Mouse (Mus musculus) neural tube, embryonic 14.5 days (tissue): Measurements from ENCODE around the gene Lcp2. TPM values are rescaled to one million over a fixed set of nuclear protein-coding genes. Genes with fewer than 3 reads are reported as not detected.

Experiments used
- ATAC-seq: fragments of 200-750 bp; cut with Nextera tagmentation; 2 replicates; pipeline ENCODE4 v1.8.0; 2017; ENCODE audit warnings: low read depth, mild to moderate bottlenecking, moderate TSS enrichment, moderate library complexity
- H3K27ac ChIP-seq: fragments of 300-500 bp; sonication (generic); 2 replicates; pipeline ENCODE4 v1.5.1; 2014; ENCODE audit warnings: low read depth, mild to moderate bottlenecking, control low read depth, low read length, moderate library complexity, mixed read lengths
- H3K27me3 ChIP-seq: fragments of 300-500 bp; sonication (generic); 2 replicates; pipeline ENCODE4 v1.6.1; 2014; ENCODE audit warnings: low read length; ENCODE audit not compliant: control insufficient read depth, insufficient read depth
- H3K36me3 ChIP-seq: fragments of 300-500 bp; sonication (generic); 2 replicates; pipeline ENCODE4 v1.6.1; 2014; ENCODE audit warnings: low read length, mixed read lengths; ENCODE audit not compliant: control insufficient read depth, insufficient read depth
- H3K4me1 ChIP-seq: fragments of 300-500 bp; sonication (generic); 2 replicates; pipeline ENCODE4 v1.6.1; 2014; ENCODE audit warnings: low read length; ENCODE audit not compliant: control insufficient read depth, insufficient read depth
- H3K4me2 ChIP-seq: fragments of 300-500 bp; sonication (generic); 2 replicates; pipeline ENCODE4 v1.6.1; 2014; ENCODE audit warnings: mild to moderate bottlenecking, low read depth, low read length, control low read depth
- H3K4me3 ChIP-seq: fragments of 300-500 bp; sonication (generic); 2 replicates; pipeline ENCODE4 v1.5.1; 2014; ENCODE audit warnings: low read depth, low read length, control low read depth, mixed read lengths
- H3K9ac ChIP-seq: fragments of 300-500 bp; sonication (generic); replicated peaks from 2 replicates; pipeline ENCODE4 v1.6.1; 2014; ENCODE audit warnings: low read depth, mild to moderate bottlenecking, control low read depth, low read length, mixed read lengths
- H3K9me3 ChIP-seq: fragments of 300-500 bp; sonication (generic); 2 replicates; pipeline ENCODE4 v1.6.1; 2016; ENCODE audit warnings: low read length; ENCODE audit not compliant: control insufficient read depth
- WGBS: fragments of 180-500 bp; shearing (Covaris S2); extraction: QIAGEN DNeasy Blood & Tissue Kit; methylation state at CpG from one replicate; pipeline ENCODE4 v1.1.7; 2014; 5-methylcytosine and 5-hydroxymethylcytosine counted together
- polyA plus RNA-seq: library from polyadenylated mRNA; unstranded; fragments of >200 nt; fragmentation: Nextera tagmentation; extraction: Ambion mirVana; gene quantifications from 2 replicates; pipeline ENCODE4 v1.2.1, GENCODE M21; 2014

Lcp2 gene
- polyA plus RNA-seq, 1 experiment from 2014 or later, result 1.8 TPM

GRCm38 (mm10) chr11:34098422-34098821, 51.7 kb downstream of the Lcp2 start, which contains the start of gene 4930469K13Rik:
4930469K13Rik (minus strand) TSS chr11:34098554.
- Histone ChIP-seq H3K9me3 (no peaks in the 10 kb centered on the region), H3K27me3 (no peaks in the 10 kb centered on the region), H3K4me2 (no peak within 1 kb of the TSS), H3K36me3 (no peaks in the 10 kb centered on the region), H3K27ac (no peak within 1 kb of the TSS), H3K4me3 (no peak within 1 kb of the TSS), H3K9ac (no peak within 1 kb of the TSS), H3K4me1 (no peaks in the 10 kb centered on the region)
- no peak for ATAC-seq
- WGBS, result 87% methylated on average over 10 of the region's 10 CpGs

- Histone ChIP-seq H3K27me3 (no peaks in the 10 kb centered on the region), H3K27ac (no peak overlapping the region), H3K9me3 (no peaks in the 10 kb centered on the region), H3K4me1 (no peaks in the 10 kb centered on the region; the same call in 1 of the 2 replicates), H3K36me3 (no peaks in the 10 kb centered on the region), H3K9ac (no peak overlapping the region), H3K4me3 (no peak overlapping the region), H3K4me2 (no peak overlapping the region)
- WGBS, result 83% methylated on average over 4 of the region's 4 CpGs
- no peak for ATAC-seq
Measured at GRCm38 (mm10) chr11:34101827-34102226, 55.1 kb downstream of the Lcp2 start.

DNA sequence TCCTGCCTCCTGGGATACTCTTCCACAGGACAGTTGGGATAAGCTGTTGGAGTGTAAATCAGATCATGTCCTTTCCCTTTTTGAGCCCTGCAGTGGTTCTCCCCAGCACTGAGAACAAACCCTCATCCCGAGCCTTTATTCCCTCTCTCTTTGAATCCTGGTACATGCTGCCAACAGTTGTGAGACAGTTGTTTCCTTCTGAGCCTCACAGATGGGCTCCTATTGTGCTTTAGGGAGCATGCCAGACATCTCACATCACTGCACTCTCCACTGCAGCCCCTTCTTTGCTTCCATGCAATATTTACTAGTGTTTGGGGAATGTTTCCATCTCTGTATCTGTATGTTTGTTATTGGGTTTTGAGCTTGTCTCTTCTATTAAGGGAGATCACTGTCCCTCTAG, 58.2 kb downstream of the Lcp2 start:
- WGBS, result 15% methylated on average over 1 of the region's 1 CpGs
- no peaks in the 10 kb centered on the region for H3K36me3 ChIP-seq

GRCm38 (mm10) chr11:34109260-34109659, 62.5 kb downstream of the Lcp2 start:
- Histone ChIP-seq H3K36me3 (no peaks in the 10 kb centered on the region), H3K4me3 (no peak overlapping the region), H3K4me1 (peaks cover 2% of the 10 kb centered on the region; the same call in 1 of the 2 replicates), H3K9me3 (no peaks in the 10 kb centered on the region), H3K27ac (no peak overlapping the region), H3K27me3 (no peaks in the 10 kb centered on the region), H3K4me2 (no peak overlapping the region), H3K9ac (no peak overlapping the region)
- WGBS, result 96% methylated on average over 1 of the region's 1 CpGs
- no peak for ATAC-seq

More for the DNA sequence above, 58.2 kb downstream of the Lcp2 start:
- Histone ChIP-seq H3K9ac (no peak overlapping the region), H3K4me2 (no peak overlapping the region), H3K9me3 (no peaks in the 10 kb centered on the region), H3K4me1 (no peaks in the 10 kb centered on the region; the same call in 1 of the 2 replicates), H3K27me3 (no peaks in the 10 kb centered on the region), H3K4me3 (no peak overlapping the region), H3K27ac (no peak overlapping the region)
- ATAC-seq, result no peak

DNA sequence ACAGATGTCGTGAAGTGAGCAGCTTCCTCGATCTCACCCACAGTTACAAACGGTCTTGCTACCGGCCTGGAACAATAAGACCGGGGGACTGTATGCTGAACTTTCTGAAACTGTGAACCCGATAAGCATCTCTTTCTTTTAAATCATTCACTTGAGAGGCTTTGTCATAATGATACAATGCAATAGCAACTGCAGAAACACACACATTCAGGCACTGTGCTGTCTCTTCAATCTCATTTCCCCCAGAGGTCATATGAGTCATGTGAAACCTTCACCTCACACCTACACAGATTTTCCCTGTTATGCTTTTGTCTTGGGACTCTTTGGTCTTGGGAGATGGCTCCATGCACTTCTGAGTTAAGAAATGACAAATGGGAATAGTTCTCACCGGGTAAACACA, 65.2 kb downstream of the Lcp2 start:
- no peak for ATAC-seq
- Histone ChIP-seq H3K4me3 (no peak overlapping the region), H3K9ac (no peak overlapping the region), H3K9me3 (no peaks in the 10 kb centered on the region), H3K27me3 (no peaks in the 10 kb centered on the region), H3K27ac (no peak overlapping the region), H3K4me2 (no peak overlapping the region), H3K4me1 (0 out of 2 replicates have a peak, but pooled peaks cover 2% of the 10 kb centered on the region), H3K36me3 (no peaks in the 10 kb centered on the region)
- WGBS, result 42% methylated on average over 7 of the region's 7 CpGs

DNA sequence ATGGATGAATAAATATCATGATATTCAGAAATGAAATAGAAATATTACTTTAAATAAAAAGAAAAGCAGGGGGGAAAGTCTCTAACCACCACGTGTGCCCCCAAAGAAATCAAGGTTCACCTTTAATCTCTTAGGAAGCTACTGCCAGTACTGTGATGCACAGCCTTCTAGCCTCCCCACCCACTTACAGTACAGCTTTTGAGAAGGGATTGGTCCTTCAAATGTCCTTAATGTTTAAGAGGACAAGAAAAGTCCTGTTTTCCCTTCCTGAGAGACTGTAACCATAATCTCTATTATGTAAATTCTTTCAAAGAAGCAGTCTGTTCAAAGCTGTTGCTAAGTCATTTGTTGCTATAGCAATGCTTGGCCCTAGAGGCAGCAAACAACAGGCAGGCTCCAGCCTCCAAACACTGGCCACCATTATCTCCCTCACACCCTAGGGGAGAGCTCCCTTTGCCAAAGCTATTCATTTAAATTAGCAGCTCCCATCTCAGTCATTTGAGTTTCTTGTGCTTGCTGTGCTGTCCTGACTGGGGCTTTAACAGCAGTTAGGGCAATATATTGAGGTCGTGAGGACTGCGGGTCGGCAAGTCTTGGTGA, 66.2 kb downstream of the Lcp2 start:
- 0 out of 2 replicates have a peak overlapping the region, but pooled peaks have one; percentile 40 for H3K27ac ChIP-seq
- peak; percentile 95 for ATAC-seq
- no peak overlapping the region for H3K4me3 ChIP-seq
- 0 out of 2 replicates have a peak, but pooled peaks cover 2% of the 10 kb centered on the region for H3K4me1 ChIP-seq
- H3K9ac ChIP-seq, result no peak overlapping the region
- no peaks in the 10 kb centered on the region for H3K27me3 ChIP-seq
- H3K36me3 ChIP-seq, result no peaks in the 10 kb centered on the region
- no peaks in the 10 kb centered on the region for H3K9me3 ChIP-seq
- 13% methylated on average over 4 of the region's 4 CpGs for WGBS
- no peak overlapping the region for H3K4me2 ChIP-seq

GRCm38 (mm10) chr11:34113760-34114159, 67.0 kb downstream of the Lcp2 start:
- no peaks in the 10 kb centered on the region for H3K36me3 ChIP-seq
- 0 out of 2 replicates have a peak, but pooled peaks cover 2% of the 10 kb centered on the region for H3K4me1 ChIP-seq
- 39% methylated on average over 2 of the region's 2 CpGs for WGBS
- H3K9ac ChIP-seq, result no peak overlapping the region
- ATAC-seq, result peak; percentile 33; the same call in 1 of the 2 replicates
- H3K27ac ChIP-seq, result peak overlapping the region; percentile 40; the same call in 1 of the 2 replicates
- no peak overlapping the region for H3K4me3 ChIP-seq
- H3K9me3 ChIP-seq, result no peaks in the 10 kb centered on the region
- no peaks in the 10 kb centered on the region for H3K27me3 ChIP-seq
- no peak overlapping the region for H3K4me2 ChIP-seq

GRCm38 (mm10) chr11:34116572-34117135, 69.9 kb downstream of the Lcp2 start:
- 69% methylated on average over 2 of the region's 2 CpGs for WGBS
- H3K4me3 ChIP-seq, result no peak overlapping the region
- no peaks in the 10 kb centered on the region for H3K9me3 ChIP-seq
- no peak overlapping the region for H3K4me2 ChIP-seq
- H3K27ac ChIP-seq, result no peak overlapping the region
- H3K9ac ChIP-seq, result no peak overlapping the region
- H3K27me3 ChIP-seq, result no peaks in the 10 kb centered on the region
- H3K36me3 ChIP-seq, result no peaks in the 10 kb centered on the region
- no peak for ATAC-seq
- H3K4me1 ChIP-seq, result no peaks in the 10 kb centered on the region

DNA sequence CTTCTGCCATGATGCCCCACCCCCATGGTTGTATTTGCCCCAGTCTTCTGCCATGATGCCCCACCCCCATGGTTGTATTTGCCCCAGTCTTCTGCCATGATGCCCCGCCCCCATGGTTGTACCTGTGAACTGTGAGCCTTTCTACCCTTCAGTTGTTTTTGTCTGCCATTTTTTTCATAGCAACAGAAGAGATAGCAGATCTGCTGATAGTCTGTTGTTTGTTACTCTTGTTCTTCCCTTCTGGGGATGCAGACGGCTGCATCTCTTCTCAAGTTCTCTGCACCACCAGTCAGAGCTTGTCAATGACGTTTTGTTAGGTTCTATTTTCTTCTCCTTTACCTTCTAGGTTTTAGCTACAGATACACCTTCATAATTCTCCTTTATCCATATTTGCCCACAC, 70.9 kb downstream of the Lcp2 start:
- Histone ChIP-seq H3K36me3 (no peaks in the 10 kb centered on the region), H3K4me1 (no peaks in the 10 kb centered on the region), H3K4me3 (no peak overlapping the region), H3K9me3 (no peaks in the 10 kb centered on the region), H3K9ac (no peak overlapping the region), H3K4me2 (no peak overlapping the region), H3K27me3 (no peaks in the 10 kb centered on the region), H3K27ac (no peak overlapping the region)
- no peak for ATAC-seq
- 93% methylated on average over 3 of the region's 3 CpGs for WGBS
